Mouse (Mus musculus): ENCODE data around the gene Jak1. TPM values are rescaled to one million over a fixed set of nuclear protein-coding genes. Genes with fewer than 3 reads are reported as not detected.

Jak1 gene
- polyA plus RNA-seq, 1 experiment: 72.3 TPM

DNA sequence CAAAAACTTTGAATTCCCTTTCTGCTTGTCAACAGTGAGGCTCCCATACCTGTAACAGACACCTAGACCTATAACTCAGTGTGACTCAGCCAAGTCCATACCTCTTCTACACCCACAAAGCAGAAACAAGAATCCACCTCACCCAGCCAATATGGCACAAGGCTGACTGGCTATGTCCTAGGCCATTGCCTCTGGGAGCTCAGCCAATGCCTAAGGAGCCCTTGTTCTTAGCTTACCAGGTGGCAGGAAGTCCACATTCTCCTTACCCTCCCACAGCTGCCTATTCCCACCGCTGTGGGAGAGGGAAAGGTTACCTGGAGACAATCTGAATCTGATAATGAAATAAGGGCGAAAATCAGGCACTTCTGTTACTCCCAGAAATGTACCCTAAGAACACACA lies 34.5 kb downstream of the Jak1 start:
- TF ChIP-seq POLR2A (IDR thresholded peaks at IDR 0.05; ENCODE audit: extremely low read depth, insufficient read depth, low read length) (no peak), CTCF (IDR thresholded peaks at IDR 0.05; ENCODE audit: extremely low read depth, insufficient read depth, low read length) (no peak)
- no peak overlapping the region for H3K4me3 ChIP-seq (ENCODE audit: insufficient read depth, low read length)

DNA sequence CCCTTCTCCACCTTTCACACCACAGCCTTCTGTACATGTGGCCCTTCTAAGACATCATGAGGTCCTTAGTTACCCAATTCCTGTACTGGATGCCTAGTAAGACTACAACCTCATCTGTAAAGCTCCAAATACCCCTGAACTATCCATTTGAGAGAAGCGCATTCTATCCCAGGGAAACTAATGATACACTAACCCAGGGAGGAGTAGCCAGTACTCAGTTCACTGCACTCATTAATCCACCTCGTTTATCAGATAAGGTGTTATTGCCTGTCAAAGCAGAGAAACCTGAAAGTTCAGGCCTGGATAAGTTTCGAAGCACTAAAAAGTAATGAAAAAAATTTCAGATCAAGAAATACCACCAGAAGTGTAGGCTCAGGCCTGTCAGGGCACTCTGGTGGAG lies 37.7 kb downstream of the Jak1 start:
- H3K4me1 ChIP-seq (ENCODE audit: control insufficient read depth, insufficient read depth, low read length): no peaks in the 10 kb centered on the region

More for the DNA sequence above, 34.5 kb downstream of the Jak1 start:
- H3K27ac ChIP-seq (ENCODE audit: insufficient read depth, low read length): no peak overlapping the region
- peaks cover 5% of the 10 kb centered on the region for H3K4me1 ChIP-seq (ENCODE audit: control insufficient read depth, insufficient read depth, low read length)

DNA sequence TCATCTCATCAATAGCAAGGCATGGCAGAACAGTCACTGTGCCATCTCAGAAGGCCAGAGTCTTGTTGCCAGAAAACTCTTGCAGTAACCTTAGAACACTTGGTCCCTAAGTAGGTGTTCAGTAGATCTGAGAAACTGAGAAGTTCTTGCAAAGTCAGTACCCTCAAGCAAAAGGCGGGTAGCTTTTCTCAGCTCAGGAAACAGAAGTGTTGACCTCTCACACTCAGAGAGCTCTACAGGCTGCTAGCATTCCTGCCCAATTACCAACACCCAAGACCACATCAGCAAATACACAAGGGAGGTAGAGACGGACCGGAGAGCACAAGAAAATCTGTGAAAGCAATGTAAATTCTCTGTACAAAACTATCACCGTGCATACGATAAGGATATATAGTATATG lies 39.1 kb downstream of the Jak1 start:
- Histone ChIP-seq H3K4me1 (ENCODE audit: control insufficient read depth, insufficient read depth, low read length) (no peaks in the 10 kb centered on the region), H3K4me3 (ENCODE audit: insufficient read depth, low read length) (no peak overlapping the region), H3K27ac (ENCODE audit: insufficient read depth, low read length) (no peak overlapping the region)
- TF ChIP-seq CTCF (IDR thresholded peaks at IDR 0.05; ENCODE audit: extremely low read depth, insufficient read depth, low read length): no peak
- no peak for TF ChIP-seq POLR2A (IDR thresholded peaks at IDR 0.05; ENCODE audit: extremely low read depth, insufficient read depth, low read length)

More for the DNA sequence above, 37.7 kb downstream of the Jak1 start:
- Histone ChIP-seq H3K27ac (ENCODE audit: insufficient read depth, low read length) (no peak overlapping the region), H3K4me3 (ENCODE audit: insufficient read depth, low read length) (no peak overlapping the region)
- no peak for TF ChIP-seq POLR2A (IDR thresholded peaks at IDR 0.05; ENCODE audit: extremely low read depth, insufficient read depth, low read length)

DNA sequence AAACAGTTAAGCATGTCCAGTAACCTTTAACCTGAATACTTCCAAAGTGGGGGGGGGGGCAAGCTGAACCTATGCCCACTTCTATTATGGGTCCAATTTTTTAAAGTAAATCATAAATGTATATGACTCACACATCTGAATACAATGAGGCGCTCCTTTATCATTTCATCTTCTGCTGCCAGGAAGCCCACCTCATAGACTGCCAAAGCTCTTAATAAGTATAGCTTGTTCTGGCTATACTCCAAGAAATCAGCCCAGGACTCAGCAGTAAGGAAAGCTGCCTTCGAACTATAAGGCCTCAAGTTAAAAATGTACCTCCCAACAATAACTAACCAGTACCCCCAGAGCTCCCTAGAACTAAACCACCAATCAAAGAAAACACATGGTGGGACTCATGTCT lies 44.1 kb downstream of the Jak1 start:
- H3K4me1 ChIP-seq (ENCODE audit: control insufficient read depth, insufficient read depth, low read length): peaks cover 4% of the 10 kb centered on the region
- no peak overlapping the region for H3K4me3 ChIP-seq (ENCODE audit: insufficient read depth, low read length)
- no peak overlapping the region for H3K27ac ChIP-seq (ENCODE audit: insufficient read depth, low read length)
- no peak for TF ChIP-seq POLR2A (IDR thresholded peaks at IDR 0.05; ENCODE audit: extremely low read depth, insufficient read depth, low read length)
- no peak for TF ChIP-seq CTCF (IDR thresholded peaks at IDR 0.05; ENCODE audit: extremely low read depth, insufficient read depth, low read length)

DNA sequence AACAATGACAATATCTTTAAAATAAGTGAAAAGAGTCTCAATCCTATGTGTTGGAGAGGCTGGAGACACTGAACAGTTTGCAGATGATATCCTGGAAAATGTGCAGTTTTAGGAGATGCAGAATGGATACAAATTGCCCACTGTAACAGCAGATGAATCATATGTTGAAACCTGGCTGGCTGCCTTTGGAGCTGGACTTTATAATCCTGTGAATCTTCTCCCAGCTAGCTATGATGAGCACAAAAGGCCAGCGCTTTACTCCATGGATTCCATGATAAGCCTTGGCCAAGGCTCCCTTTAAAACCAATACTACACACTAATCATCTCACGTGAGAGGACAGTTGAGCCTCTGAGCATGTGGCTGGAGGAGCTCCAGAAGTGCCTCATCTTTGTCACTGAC lies 45.2 kb downstream of the Jak1 start:
- Histone ChIP-seq H3K4me1 (ENCODE audit: control insufficient read depth, insufficient read depth, low read length) (peaks cover 4% of the 10 kb centered on the region), H3K4me3 (ENCODE audit: insufficient read depth, low read length) (no peak overlapping the region), H3K27ac (ENCODE audit: insufficient read depth, low read length) (no peak overlapping the region)
- TF ChIP-seq POLR2A (IDR thresholded peaks at IDR 0.05; ENCODE audit: extremely low read depth, insufficient read depth, low read length): no peak
- TF ChIP-seq CTCF (IDR thresholded peaks at IDR 0.05; ENCODE audit: extremely low read depth, insufficient read depth, low read length): no peak

DNA sequence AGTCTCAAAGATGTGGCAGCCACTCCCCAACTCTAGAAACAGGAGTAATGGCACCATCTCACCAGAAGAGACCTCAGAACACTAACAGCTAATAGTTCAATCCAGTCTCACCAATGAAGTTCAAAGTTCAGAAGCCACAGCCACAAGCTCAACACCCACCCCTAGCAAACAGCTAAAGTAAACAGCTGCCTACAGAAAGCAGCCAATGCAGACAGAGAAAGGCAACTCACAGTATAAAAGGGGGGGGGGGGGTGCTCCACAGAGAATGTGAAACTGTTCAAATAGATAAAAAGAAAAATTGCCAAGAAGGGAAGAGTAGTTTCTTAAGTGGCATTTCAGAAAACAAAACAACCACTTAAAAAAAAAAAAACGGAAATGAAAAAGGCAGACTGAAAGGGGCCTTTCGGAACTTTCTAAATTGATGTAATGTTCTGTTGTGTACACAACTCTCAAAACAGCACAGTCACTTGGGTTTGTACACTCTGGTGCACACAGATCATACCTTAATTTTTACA lies 48.0 kb downstream of the Jak1 start:
- TF ChIP-seq CTCF (IDR thresholded peaks at IDR 0.05; ENCODE audit: extremely low read depth, insufficient read depth, low read length) (no peak), POLR2A (IDR thresholded peaks at IDR 0.05; ENCODE audit: extremely low read depth, insufficient read depth, low read length) (no peak)
- Histone ChIP-seq H3K4me1 (ENCODE audit: control insufficient read depth, insufficient read depth, low read length) (peaks cover 6% of the 10 kb centered on the region), H3K4me3 (ENCODE audit: insufficient read depth, low read length) (no peak overlapping the region), H3K27ac (ENCODE audit: insufficient read depth, low read length) (no peak overlapping the region)

DNA sequence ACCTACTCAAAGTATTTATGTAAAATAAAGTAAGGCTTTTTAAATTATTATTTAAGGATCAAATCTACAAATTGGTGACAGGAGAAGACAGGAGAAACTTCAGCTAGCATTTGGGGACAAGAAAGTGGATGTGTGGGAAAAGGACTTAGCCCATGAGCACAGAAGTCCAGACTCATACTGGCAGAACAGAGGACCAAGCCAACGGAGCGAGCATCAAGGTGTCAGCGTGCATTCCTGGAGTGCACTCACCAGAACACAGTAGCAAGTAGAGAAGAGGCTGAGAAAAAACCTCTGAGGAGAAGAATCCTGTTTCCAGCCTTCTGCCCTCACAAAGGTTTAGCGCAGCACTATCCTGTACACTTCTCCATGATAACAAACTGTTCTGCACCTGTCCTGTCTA lies 48.8 kb downstream of the Jak1 start:
- no peak overlapping the region for H3K4me3 ChIP-seq (ENCODE audit: insufficient read depth, low read length)
- TF ChIP-seq CTCF (IDR thresholded peaks at IDR 0.05; ENCODE audit: extremely low read depth, insufficient read depth, low read length) (no peak), POLR2A (IDR thresholded peaks at IDR 0.05; ENCODE audit: extremely low read depth, insufficient read depth, low read length) (no peak)
- peaks cover 6% of the 10 kb centered on the region for H3K4me1 ChIP-seq (ENCODE audit: control insufficient read depth, insufficient read depth, low read length)
- H3K27ac ChIP-seq (ENCODE audit: insufficient read depth, low read length): no peak overlapping the region

DNA sequence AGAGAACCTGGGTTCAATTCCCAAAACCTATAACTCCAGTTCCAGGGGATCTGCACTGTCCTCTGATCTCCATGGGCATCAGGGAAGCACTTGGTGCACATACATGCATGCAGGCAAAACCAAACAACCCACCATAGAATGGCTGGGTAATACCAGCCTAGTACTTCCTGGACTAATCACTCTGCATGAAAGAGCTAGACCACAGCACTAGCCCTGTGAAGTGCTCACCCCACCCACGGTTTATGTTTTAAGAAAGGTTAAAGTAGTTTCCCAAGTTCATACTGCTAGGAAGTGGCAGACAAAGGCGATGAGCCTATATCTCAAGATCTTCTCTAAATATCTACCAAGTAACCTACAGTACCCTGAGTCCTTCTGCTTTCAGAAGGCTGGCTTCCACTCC lies 51.6 kb downstream of the Jak1 start:
- TF ChIP-seq POLR2A (IDR thresholded peaks at IDR 0.05; ENCODE audit: extremely low read depth, insufficient read depth, low read length) (no peak), CTCF (IDR thresholded peaks at IDR 0.05; ENCODE audit: extremely low read depth, insufficient read depth, low read length) (no peak)
- no peak overlapping the region for H3K4me3 ChIP-seq (ENCODE audit: insufficient read depth, low read length)
- 0 out of 2 replicates have a peak, but pooled peaks cover 2% of the 10 kb centered on the region for H3K4me1 ChIP-seq (ENCODE audit: control insufficient read depth, insufficient read depth, low read length)
- no peak overlapping the region for H3K27ac ChIP-seq (ENCODE audit: insufficient read depth, low read length)

DNA sequence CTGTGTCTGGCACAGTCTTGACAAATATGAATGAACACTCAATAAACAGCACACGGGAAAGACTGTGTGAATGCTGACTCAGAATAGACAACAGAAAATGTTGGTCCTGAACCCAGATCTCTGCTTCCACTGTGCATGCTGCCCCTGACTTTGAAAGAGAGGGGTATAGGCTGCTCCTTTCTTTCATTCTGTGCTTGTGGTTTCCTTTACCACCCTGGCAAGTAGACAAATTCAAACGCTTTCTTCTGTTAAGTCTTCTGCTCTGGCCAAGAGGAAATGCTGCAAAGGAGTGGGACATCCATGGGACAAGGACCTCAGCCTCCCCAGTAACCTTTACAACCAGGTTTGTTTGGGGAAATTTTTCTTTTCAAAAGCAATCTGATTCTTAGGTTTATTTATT lies 57.6 kb downstream of the Jak1 start:
- Histone ChIP-seq H3K27ac (ENCODE audit: insufficient read depth, low read length) (no peak overlapping the region), H3K4me1 (ENCODE audit: control insufficient read depth, insufficient read depth, low read length) (no peaks in the 10 kb centered on the region), H3K4me3 (ENCODE audit: insufficient read depth, low read length) (no peak overlapping the region)
- TF ChIP-seq POLR2A (IDR thresholded peaks at IDR 0.05; ENCODE audit: extremely low read depth, insufficient read depth, low read length) (no peak), CTCF (IDR thresholded peaks at IDR 0.05; ENCODE audit: extremely low read depth, insufficient read depth, low read length) (no peak)

DNA sequence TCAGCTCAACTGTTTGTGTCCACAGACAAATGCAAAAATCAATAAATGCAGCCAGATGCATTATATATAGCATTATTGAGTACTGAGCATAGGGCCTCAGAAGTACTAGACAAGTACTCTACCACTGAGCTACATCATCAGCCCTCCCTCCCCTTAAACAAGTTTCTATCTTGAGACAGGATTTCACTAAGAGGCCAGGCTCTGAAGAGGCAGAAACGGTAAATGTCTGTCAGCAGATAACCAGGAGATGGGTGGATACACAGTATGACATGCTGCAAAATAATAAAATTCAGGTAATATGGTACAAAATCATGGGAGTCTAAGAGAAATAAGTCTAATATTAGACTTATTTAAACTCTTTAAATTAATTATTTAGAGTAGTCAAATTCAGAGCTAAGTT lies 61.6 kb downstream of the Jak1 start:
- TF ChIP-seq POLR2A (IDR thresholded peaks at IDR 0.05; ENCODE audit: extremely low read depth, insufficient read depth, low read length) (no peak), CTCF (IDR thresholded peaks at IDR 0.05; ENCODE audit: extremely low read depth, insufficient read depth, low read length) (no peak)
- peaks cover 3% of the 10 kb centered on the region; the same call in 1 of the 2 replicates for H3K4me1 ChIP-seq (ENCODE audit: control insufficient read depth, insufficient read depth, low read length)
- no peak overlapping the region for H3K27ac ChIP-seq (ENCODE audit: insufficient read depth, low read length)
- H3K4me3 ChIP-seq (ENCODE audit: insufficient read depth, low read length): no peak overlapping the region

Measured in cortical plate, adult 2 months (tissue).